9 mouse cellular contexts compared by ENCODE assay signal in genomic region chr9:116426269-116426999, GRCm38 (mm10).
DNase-seq lines count a peak whose midpoint lies in the region; ATAC-seq lines count a peak whose summit lies in the region.
"Had no signal": no experiment of that assay in that cellular context is flagged by ENCODE, and none has a peak within 500 bp of the region (broad histone marks: within the 10 kb centered on the region; RNA-seq: fewer than 3 reads in every experiment).

No protein-coding gene starts in this region.

- H3K27me3 ChIP-seq in splenic B cell, adult 2 months (ENCODE audit: control insufficient read depth, insufficient read depth, low read length, poor library complexity, severe bottlenecking): no peaks in the 10 kb centered on the region

- no peaks in the 10 kb centered on the region for H3K36me3 ChIP-seq in splenic B cell, adult 2 months (ENCODE audit: control insufficient read depth, insufficient read depth, low read length, poor library complexity, severe bottlenecking)
- H3K36me3 ChIP-seq: G1E had no signal

- peak; percentile 23 for DNase-seq in cerebellum, adult 11 months
- peak; percentile 58 for DNase-seq in T-cell, adult 2 months (ENCODE audit: low spot score)
- peak; percentile 75 to 89 for DNase-seq in cerebellum, postnatal 4 days (ENCODE audit: low spot score in 2 of 2)
- peak; percentile 30 to 67 for DNase-seq in heart, adult 9 months (ENCODE audit: low spot score in 2 of 2)
- DNase-seq in left cerebral cortex, adult 11 months (ENCODE audit: low spot score): peak; percentile 46
- DNase-seq in splenic B cell, adult 2 months (ENCODE audit: low read depth, low spot score): peak; percentile 75

- ATAC-seq in cerebellum, adult (ENCODE audit: insufficient number of reproducible peaks, low FRiP score, low TSS enrichment): no peak
- ATAC-seq in megakaryocyte-erythroid progenitor cell, adult 5-6 weeks (replicated peaks; ENCODE audit: low FRiP score, low TSS enrichment, poor library complexity, severe bottlenecking): peak; percentile 74; the same call in 1 of the 2 replicates

Comparison
In these comparisons a context has a peak if more than half of its experiments do, and no peak if none do; other contexts are left out.
1. DNase-seq: peak in every context shown above with its lines; median percentile 82 in cerebellum, postnatal 4 days; 75 in splenic B cell, adult 2 months; 58 in T-cell, adult 2 months; 48 in heart, adult 9 months; 46 in left cerebral cortex, adult 11 months; 23 in cerebellum, adult 11 months.